Mouse (Mus musculus) urinary bladder, adult 18-20 months (tissue): ENCODE measurements at regions not wholly inside any gene's neighbourhood (a gene's known extent, or its start where the extent isn't known, plus 50 kb on each side); places are given as distances from the start of the nearest gene placed in this dataset.

Experiments used
- DNase-seq, 2 experiments: peaks; one replicate each; pipeline ENCODE4 v3.0.0; 2022; ENCODE audit warnings: low spot score in 2 of 2, mixed read lengths in 2 of 2

GRCm38 (mm10) chr19:37754024-37754423, 56.4 kb downstream of the Cyp26a1 start:
- DNase-seq: no peak

GRCm38 (mm10) chr19:37755372-37755771, 57.8 kb downstream of the Cyp26a1 start:
- no peak for DNase-seq

DNA sequence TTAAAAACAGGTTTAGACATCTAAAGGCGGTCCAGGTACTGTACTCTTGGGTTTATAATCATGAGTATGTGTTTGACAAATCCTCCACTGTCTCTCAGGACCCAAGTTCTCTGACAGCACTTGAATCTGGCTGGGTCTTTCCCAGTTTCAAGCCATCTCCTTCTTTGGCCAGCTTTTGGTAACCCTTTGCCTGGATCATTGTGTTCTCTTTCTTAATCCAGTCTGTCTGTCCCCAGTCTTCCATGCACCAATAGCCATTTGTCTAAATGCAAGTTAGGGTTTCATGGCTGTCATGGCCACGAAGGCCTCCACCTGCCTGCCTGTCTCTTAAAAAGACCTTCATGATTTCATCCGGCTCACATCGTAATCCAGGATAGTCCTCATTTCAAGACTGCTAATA, 71.8 kb downstream of the Cyp26a1 start:
- DNase-seq: no peak

DNA sequence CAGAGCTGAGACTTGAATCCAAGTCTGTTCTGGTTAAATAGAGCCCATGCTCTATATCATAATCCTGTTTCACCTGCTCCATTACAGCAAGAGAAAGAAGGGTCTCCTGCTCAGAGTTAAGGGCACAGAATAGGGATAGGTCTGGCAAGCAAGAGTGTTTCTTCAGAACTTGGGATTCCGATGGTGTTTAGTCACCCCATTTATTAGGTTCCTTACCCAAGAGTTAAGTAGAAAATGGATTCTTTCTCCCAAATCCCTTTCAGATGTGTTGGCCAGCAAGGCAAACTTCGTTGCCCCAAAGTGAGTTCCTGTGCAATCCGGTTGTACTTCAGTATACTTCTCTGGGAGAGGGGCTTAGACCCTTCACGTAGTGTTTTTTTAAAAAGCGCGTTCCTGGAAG, 74.4 kb downstream of the Cyp26a1 start:
- no peak for DNase-seq

DNA sequence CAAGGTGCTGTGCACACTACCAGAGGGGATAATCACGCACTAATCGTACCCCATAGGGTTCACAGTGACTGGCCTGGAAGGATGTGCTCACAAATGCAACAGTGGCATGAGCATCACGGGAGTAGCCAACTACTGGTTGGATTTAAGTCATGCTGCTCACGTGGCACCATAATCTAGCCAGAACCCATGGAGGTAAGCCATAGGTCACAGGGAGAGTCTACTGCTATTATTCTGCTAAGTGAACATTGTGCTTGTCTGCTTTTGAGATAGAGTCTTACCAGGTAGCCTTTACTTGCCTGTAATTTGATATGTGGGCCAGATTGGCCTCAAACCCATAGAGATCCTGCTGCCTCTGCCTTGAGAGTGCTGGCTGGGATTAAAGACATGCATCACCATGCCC, 77.0 kb downstream of the Cyp26a1 start:
- no peak for DNase-seq

- no peak for DNase-seq
Measured at GRCm38 (mm10) chr19:37774966-37775365, 77.4 kb downstream of the Cyp26a1 start.

- no peak for DNase-seq
Measured at GRCm38 (mm10) chr19:37777961-37778360, 80.4 kb downstream of the Cyp26a1 start.

DNA sequence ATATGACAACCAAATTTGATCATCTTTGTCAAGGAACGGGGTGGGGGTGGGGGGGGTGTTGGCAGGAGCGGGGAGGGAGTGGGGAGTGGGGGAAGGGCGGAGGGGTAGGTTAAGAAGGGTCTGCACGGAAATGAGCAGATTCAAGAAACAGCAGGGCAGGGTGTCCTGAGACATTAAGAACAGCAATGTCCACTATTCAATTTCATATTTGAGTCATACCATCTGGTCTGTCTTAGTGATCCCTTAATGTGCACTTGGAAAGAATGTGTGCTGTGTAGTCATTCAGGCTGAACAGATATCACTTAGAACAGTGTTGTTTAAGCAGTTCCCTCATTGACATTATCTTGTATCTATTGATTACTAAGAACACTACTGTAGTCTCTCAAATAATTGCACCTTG, 81.0 kb downstream of the Cyp26a1 start:
- no peak for DNase-seq

GRCm38 (mm10) chr19:37788540-37788939, 90.9 kb downstream of the Cyp26a1 start:
- no peak for DNase-seq

GRCm38 (mm10) chr19:37789576-37790180, 92.1 kb downstream of the Cyp26a1 start:
- DNase-seq: no peak

- no peak for DNase-seq
Measured at GRCm38 (mm10) chr19:37790281-37791073, 92.9 kb downstream of the Cyp26a1 start.

GRCm38 (mm10) chr19:37793176-37793575, 95.6 kb downstream of the Cyp26a1 start:
- DNase-seq: no peak

DNA sequence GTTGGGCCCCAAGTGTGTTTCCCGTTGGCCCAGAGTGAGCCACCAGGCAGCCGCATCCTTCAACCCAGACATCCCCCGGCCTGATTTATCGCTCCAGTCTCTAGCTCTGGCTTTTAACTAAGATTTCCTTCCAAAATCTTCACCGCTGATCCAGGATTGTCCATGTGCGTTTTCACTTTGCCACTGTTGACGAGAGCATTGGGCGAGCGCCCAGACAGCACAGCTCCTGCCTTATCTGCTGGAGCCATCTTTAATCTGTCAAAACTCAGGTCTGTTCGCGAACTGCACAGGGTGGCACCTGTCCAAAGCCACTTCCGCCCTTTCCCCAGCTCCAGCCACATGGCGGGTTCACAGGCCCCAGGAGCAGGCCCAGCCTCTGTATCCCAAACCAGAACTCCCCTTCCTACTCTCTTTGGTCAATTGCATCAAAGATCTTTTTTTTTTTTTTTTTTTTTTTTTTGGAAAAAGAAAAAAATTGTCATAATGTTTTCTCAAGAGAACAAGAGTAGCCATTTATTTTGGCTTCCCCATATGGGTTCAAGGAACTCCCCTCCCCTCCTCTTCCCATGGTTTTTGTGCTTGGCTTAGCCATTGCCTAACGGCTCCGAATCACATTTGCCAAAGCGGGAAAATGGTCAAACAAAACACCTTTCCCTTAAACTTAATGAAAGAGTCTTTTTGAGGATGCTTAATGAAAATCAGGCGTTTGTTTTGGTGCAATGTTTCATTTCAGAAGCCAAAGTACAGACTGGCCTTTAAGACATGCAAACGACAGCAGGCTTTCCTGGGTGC, 98.2 kb downstream of the Cyp26a1 start:
- peak; percentile 3 to 4 for DNase-seq

GRCm38 (mm10) chr19:37800161-37800660, 102.6 kb downstream of the Cyp26a1 start:
- no peak for DNase-seq

GRCm38 (mm10) chr19:37809666-37810065, 112.1 kb downstream of the Cyp26a1 start:
- DNase-seq: no peak

- no peak for DNase-seq
Measured at GRCm38 (mm10) chr19:37814089-37815073, 116.8 kb downstream of the Cyp26a1 start.

DNA sequence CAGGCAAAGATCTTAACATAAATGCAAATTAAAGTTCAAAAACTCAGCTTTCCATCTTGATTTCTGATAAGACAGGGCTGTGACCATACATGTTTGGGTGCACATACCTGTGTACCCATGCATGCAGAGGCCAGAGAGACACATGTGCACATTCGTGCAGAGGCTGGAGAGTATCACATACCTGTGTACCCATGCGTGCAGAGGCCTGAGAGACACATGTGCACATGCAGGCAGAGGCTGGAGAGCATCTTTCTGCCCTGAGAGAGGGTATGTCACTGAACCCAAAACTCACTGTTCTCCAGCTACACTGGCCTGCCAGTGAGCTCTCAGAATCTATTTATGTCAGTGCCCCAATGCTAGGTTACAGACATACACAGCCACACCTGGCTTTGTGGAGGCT, 118.0 kb downstream of the Cyp26a1 start:
- DNase-seq: no peak

DNA sequence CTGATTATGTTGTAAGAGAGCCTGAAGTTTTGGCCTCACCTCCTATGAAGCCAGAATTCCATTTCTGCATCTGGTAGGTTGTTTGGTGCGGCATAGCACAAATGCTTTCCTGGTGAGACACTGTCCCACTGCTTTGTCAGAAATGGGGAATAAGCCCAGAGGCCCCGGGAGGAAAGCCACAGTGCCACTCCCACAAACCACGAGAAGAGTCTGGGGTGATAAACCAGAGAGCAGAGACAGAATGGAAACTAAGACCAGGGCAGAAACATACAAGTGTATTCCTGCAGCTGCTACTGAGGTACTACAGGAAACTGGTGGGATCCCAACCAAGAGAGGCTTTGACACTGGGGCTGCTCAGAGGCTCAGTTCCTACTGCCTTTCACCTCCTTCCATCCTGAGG, 123.6 kb downstream of the Cyp26a1 start:
- DNase-seq: no peak

DNA sequence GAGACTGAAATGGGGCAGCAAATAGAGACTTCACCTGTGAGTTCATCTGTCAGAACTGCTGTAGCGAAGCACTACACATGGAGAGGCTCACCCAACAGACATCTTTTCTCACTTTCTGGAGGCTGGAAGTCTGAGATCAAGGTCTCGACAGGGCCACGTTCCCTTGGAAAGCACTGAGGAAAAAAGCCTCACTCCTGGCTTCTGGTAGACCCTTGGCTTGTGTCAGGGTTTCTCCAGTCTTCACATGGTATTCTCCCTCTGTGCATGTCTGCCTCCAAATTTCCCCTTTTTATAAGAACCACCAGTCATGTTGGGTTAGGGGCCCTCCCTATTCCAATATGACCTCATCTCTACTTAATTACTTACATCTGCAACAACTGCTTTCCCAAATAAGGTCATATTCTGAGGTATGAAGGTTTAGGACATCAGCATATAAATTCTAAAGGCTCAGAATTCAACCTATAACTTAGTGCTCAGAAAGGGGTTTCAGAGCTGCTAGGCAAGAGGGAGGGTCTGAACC, 124.1 kb downstream of the Cyp26a1 start:
- DNase-seq: no peak

DNA sequence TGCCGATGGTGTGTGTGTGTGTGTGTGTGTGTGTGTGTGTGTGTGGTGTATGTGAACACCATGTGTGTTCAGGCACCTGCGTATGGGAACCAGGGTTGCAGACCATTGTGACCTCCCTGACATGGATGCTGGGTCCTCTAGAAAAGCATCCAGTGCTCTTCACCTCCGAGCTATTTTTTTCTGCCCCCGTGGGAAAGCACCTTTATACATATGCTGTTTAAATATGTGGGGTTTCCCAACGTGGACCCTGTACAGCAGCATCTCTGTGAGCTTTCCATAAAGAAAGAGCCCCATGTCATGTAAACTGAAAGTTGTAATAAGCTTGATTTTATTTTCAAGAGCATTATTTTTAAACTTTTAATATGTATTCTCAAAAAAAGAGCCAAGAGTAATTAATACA, 126.6 kb downstream of the Cyp26a1 start:
- DNase-seq: no peak

GRCm38 (mm10) chr19:37831406-37831805, 133.8 kb downstream of the Cyp26a1 start:
- DNase-seq: no peak
